Mouse (Mus musculus): Measurements from ENCODE around the gene Nbea. TPM values are rescaled to one million over a fixed set of nuclear protein-coding genes. Genes with fewer than 3 reads are reported as not detected.
"Not testable (repeated sequence)": the region's sequence is repeated elsewhere in the genome, so short reads cannot be mapped to it uniquely, and the experiment has no call there.

The Nbea gene
- polyA plus RNA-seq, 1 experiment, result 0.20 TPM

GRCm38 (mm10) chr3:56043091-56043490 lies 140.4 kb downstream of the Nbea start:
- H3K27me3 ChIP-seq (replicated peaks), result no peaks in the 10 kb centered on the region
- no peaks in the 10 kb centered on the region for H3K36me3 ChIP-seq (replicated peaks; ENCODE audit: low read length)
- TF ChIP-seq FLI1 (IDR thresholded peaks at IDR 0.05; ENCODE audit: low read length) (no peak), GATA1 (IDR thresholded peaks at IDR 0.05; ENCODE audit: borderline replicate concordance, low read length) (no peak)
- H3K4me1 ChIP-seq, result no peaks in the 10 kb centered on the region
- H3K4me3 ChIP-seq (replicated peaks), result no peak overlapping the region
- no peaks in the 10 kb centered on the region for H3K9me3 ChIP-seq

- no peak overlapping the region for H3K4me3 ChIP-seq (replicated peaks)
- H3K4me1 ChIP-seq, result no peaks in the 10 kb centered on the region
- TF ChIP-seq GATA1 (IDR thresholded peaks at IDR 0.05; ENCODE audit: borderline replicate concordance, low read length) (no peak), FLI1 (IDR thresholded peaks at IDR 0.05; ENCODE audit: low read length) (no peak)
- no peaks in the 10 kb centered on the region for H3K36me3 ChIP-seq (replicated peaks; ENCODE audit: low read length)
- H3K27me3 ChIP-seq (replicated peaks), result no peaks in the 10 kb centered on the region
- no peaks in the 10 kb centered on the region for H3K9me3 ChIP-seq
These were observed 144.0 kb downstream of the Nbea start for GRCm38 (mm10) chr3:56039494-56039893.

DNA sequence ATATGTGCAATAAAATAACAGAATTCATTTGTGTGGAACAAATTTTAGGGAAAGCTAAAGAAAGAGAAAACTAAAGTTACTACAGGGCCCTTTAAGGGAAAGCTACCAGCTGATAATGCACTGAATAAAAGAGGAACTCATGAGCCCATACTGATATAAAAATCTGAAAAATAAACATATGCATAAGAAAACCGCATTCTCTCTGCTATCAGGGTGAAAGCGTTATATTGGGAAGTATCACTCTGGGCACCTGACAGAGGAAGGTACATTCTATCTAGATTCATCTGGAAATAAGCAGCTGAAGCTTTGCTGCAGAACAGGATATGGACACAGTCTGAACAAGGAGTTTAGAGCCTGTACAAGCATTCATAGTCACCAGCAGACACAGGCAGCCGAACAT lies 148.9 kb downstream of the Nbea start:
- H3K4me1 ChIP-seq, result no peaks in the 10 kb centered on the region
- TF ChIP-seq GATA1 (IDR thresholded peaks at IDR 0.05; ENCODE audit: borderline replicate concordance, low read length) (no peak), FLI1 (IDR thresholded peaks at IDR 0.05; ENCODE audit: low read length) (no peak)
- no peaks in the 10 kb centered on the region for H3K27me3 ChIP-seq (replicated peaks)
- H3K36me3 ChIP-seq (replicated peaks; ENCODE audit: low read length), result no peaks in the 10 kb centered on the region
- H3K9me3 ChIP-seq, result no peaks in the 10 kb centered on the region
- H3K4me3 ChIP-seq (replicated peaks), result no peak overlapping the region

DNA sequence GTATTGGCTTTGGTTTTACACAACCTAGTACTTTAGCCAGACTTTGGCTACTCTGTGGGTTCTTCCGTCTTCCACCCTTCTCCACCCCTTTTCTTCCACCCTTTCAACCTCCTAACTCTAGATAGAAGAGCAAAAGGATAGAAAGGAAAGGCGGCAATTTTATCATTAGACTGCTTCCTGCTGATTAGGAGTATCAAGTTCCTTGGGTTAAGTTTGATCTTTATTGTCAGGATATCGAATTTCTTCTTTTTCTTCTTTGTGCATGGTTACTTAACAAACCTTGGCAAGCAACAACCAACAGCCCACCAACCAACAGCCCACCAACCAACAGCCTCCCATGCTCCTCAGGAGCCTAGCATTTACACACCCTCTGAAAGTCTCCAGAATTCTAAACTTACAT lies 165.0 kb downstream of the Nbea start:
- Histone ChIP-seq H3K4me3 (replicated peaks) (no peak overlapping the region), H3K36me3 (replicated peaks; ENCODE audit: low read length) (peaks cover 4% of the 10 kb centered on the region), H3K4me1 (no peaks in the 10 kb centered on the region), H3K9me3 (no peaks in the 10 kb centered on the region), H3K27me3 (replicated peaks) (no peaks in the 10 kb centered on the region)
- no peak for TF ChIP-seq GATA1 (IDR thresholded peaks at IDR 0.05; ENCODE audit: borderline replicate concordance, low read length)
- no peak for TF ChIP-seq FLI1 (IDR thresholded peaks at IDR 0.05; ENCODE audit: low read length)

GRCm38 (mm10) chr3:56011132-56011531 lies 172.4 kb downstream of the Nbea start:
- H3K36me3 ChIP-seq (replicated peaks; ENCODE audit: low read length), result no peaks in the 10 kb centered on the region
- H3K9me3 ChIP-seq, result no peaks in the 10 kb centered on the region
- TF ChIP-seq GATA1 (IDR thresholded peaks at IDR 0.05; ENCODE audit: borderline replicate concordance, low read length), result no peak
- TF ChIP-seq FLI1 (IDR thresholded peaks at IDR 0.05; ENCODE audit: low read length), result no peak
- no peaks in the 10 kb centered on the region for H3K4me1 ChIP-seq
- no peak overlapping the region for H3K4me3 ChIP-seq (replicated peaks)
- no peaks in the 10 kb centered on the region for H3K27me3 ChIP-seq (replicated peaks)

GRCm38 (mm10) chr3:56007991-56008390 lies 175.5 kb downstream of the Nbea start:
- no peaks in the 10 kb centered on the region for H3K36me3 ChIP-seq (replicated peaks; ENCODE audit: low read length)
- TF ChIP-seq GATA1 (IDR thresholded peaks at IDR 0.05; ENCODE audit: borderline replicate concordance, low read length) (no peak), FLI1 (IDR thresholded peaks at IDR 0.05; ENCODE audit: low read length) (no peak)

DNA sequence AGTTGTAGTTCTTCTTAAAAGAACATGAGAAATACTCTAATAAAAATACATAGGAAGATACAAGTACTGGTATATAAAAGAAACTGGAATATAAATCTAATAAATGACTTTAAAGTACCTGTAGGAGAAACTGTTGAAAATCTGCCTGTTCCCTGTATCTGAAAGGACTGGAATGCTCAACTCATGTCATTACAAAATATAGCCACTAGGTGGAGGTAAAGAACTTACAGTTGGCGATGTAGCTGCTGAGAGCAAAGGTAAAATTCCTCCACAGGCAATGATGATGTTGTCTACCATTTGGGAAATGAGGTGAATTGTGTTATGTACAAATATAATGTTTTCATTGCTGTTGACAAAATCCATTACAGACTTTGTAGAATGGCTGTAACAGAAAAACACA lies 183.2 kb downstream of the Nbea start:
- Histone ChIP-seq H3K27me3 (replicated peaks) (no peaks in the 10 kb centered on the region), H3K9me3 (no peaks in the 10 kb centered on the region), H3K4me3 (replicated peaks) (no peak overlapping the region), H3K4me1 (no peaks in the 10 kb centered on the region), H3K36me3 (replicated peaks; ENCODE audit: low read length) (no peaks in the 10 kb centered on the region)
- TF ChIP-seq GATA1 (IDR thresholded peaks at IDR 0.05; ENCODE audit: borderline replicate concordance, low read length), result no peak
- TF ChIP-seq FLI1 (IDR thresholded peaks at IDR 0.05; ENCODE audit: low read length), result no peak

More at GRCm38 (mm10) chr3:56007991-56008390, 175.5 kb downstream of the Nbea start:
- no peaks in the 10 kb centered on the region for H3K9me3 ChIP-seq
- no peaks in the 10 kb centered on the region for H3K4me1 ChIP-seq
- H3K4me3 ChIP-seq (replicated peaks), result no peak overlapping the region
- H3K27me3 ChIP-seq (replicated peaks), result no peaks in the 10 kb centered on the region

- no peaks in the 10 kb centered on the region for H3K27me3 ChIP-seq (replicated peaks)
- TF ChIP-seq GATA1 (IDR thresholded peaks at IDR 0.05; ENCODE audit: borderline replicate concordance, low read length) (no peak), FLI1 (IDR thresholded peaks at IDR 0.05; ENCODE audit: low read length) (no peak)
- H3K36me3 ChIP-seq (replicated peaks; ENCODE audit: low read length), result no peaks in the 10 kb centered on the region
- H3K4me1 ChIP-seq, result no peaks in the 10 kb centered on the region
- H3K9me3 ChIP-seq, result no peaks in the 10 kb centered on the region
- no peak overlapping the region for H3K4me3 ChIP-seq (replicated peaks)
These were observed 205.1 kb downstream of the Nbea start for GRCm38 (mm10) chr3:55978361-55978760.

- H3K4me3 ChIP-seq (replicated peaks); H3K4me1 ChIP-seq; H3K36me3 ChIP-seq (replicated peaks; ENCODE audit: low read length); H3K27me3 ChIP-seq (replicated peaks); H3K9me3 ChIP-seq: not testable (repeated sequence)
These were observed 206.5 kb downstream of the Nbea start for GRCm38 (mm10) chr3:55976986-55977385.

DNA sequence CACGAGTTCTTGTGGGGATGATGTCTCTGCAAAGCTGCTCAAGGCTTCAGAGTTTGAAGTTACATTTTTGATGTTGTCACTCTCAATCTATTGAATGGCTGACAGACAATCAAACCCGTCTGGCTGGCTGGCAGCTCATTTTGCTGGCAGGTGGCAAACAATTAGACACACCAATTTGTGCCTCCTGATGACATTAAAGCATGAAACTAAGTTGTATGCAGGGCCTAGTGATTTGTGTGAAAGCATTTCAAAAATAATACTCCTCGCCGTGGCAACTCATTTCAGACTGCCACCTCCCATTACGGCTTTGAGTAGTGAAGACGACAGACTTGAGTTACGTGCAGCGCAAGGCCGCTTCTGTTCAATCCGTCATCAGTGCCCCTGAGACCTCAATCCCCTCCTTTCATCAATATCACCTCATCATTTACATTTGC lies 217.8 kb downstream of the Nbea start:
- no peaks in the 10 kb centered on the region for H3K36me3 ChIP-seq (replicated peaks; ENCODE audit: low read length)
- no peaks in the 10 kb centered on the region for H3K9me3 ChIP-seq
- TF ChIP-seq FLI1 (IDR thresholded peaks at IDR 0.05; ENCODE audit: low read length) (no peak), GATA1 (IDR thresholded peaks at IDR 0.05; ENCODE audit: borderline replicate concordance, low read length) (no peak)
- H3K4me1 ChIP-seq, result no peaks in the 10 kb centered on the region
- H3K27me3 ChIP-seq (replicated peaks), result no peaks in the 10 kb centered on the region
- H3K4me3 ChIP-seq (replicated peaks), result no peak overlapping the region

DNA sequence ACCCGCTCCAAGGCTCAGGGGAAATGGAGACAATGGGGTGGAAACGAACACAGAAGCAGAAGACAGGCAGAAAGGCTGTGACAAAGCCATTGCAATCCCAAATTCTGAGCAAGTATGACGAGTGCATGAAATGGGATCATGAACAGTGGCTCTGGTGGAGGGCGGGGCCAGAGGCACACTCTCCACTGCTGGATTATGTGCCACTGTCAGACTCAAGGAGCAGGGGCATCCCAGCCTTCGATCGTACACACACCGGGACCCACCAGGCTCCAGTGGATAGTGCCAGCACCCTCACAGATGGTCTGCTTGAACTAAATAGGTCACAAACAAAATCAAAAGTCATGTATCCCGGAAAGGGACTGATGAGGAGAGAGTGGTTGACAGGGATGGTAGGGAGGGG lies 220.5 kb downstream of the Nbea start:
- H3K4me3 ChIP-seq (replicated peaks), result no peak overlapping the region
- TF ChIP-seq FLI1 (IDR thresholded peaks at IDR 0.05; ENCODE audit: low read length) (no peak), GATA1 (IDR thresholded peaks at IDR 0.05; ENCODE audit: borderline replicate concordance, low read length) (no peak)
- no peaks in the 10 kb centered on the region for H3K9me3 ChIP-seq
- H3K36me3 ChIP-seq (replicated peaks; ENCODE audit: low read length), result no peaks in the 10 kb centered on the region
- no peaks in the 10 kb centered on the region for H3K27me3 ChIP-seq (replicated peaks)
- H3K4me1 ChIP-seq, result no peaks in the 10 kb centered on the region

All from megakaryocyte, embryonic 14.5 days (primary cell).